Mouse (Mus musculus) gastrocnemius, postnatal 25 days (tissue): ENCODE results near the gene Slc16a11. TPM values are rescaled to one million over a fixed set of nuclear protein-coding genes. Genes with fewer than 3 reads are reported as not detected.

Experiments
- DNase-seq: peaks from one replicate; pipeline ENCODE4 v3.0.0; 2022
- total RNA-seq, 2 experiments: library from RNA; stranded (reverse); gene quantifications; 1 replicate in 1 of 2; 2 replicates in 1 of 2; pipeline ENCODE4 v1.2.3; 2021

Slc16a11 gene
- total RNA-seq, 2 experiments from 2014 or later = not detected

- no peak for DNase-seq
Observed at GRCm38 (mm10) chr11:70227126-70227525, 14.6 kb downstream of the Slc16a11 start.

GRCm38 (mm10) chr11:70227661-70228245 lies 15.2 kb downstream of the Slc16a11 start:
- DNase-seq = no peak

GRCm38 (mm10) chr11:70228828-70229227 lies 16.3 kb downstream of the Slc16a11 start:
- DNase-seq = peak; percentile 78

- no peak for DNase-seq
Observed at GRCm38 (mm10) chr11:70229260-70230010, 16.9 kb downstream of the Slc16a11 start, which contains the start of gene Bcl6b. Gene Bcl6b, minus strand, starts transcription at chr11:70229798.

GRCm38 (mm10) chr11:70230239-70230727 lies 17.7 kb downstream of the Slc16a11 start:
- DNase-seq = peak; percentile 78

GRCm38 (mm10) chr11:70232546-70232945 lies 20.0 kb downstream of the Slc16a11 start:
- DNase-seq = peak; percentile 67

- DNase-seq = no peak
Observed at GRCm38 (mm10) chr11:70233016-70233415, 20.5 kb downstream of the Slc16a11 start.

- peak; percentile 66 for DNase-seq
Observed at GRCm38 (mm10) chr11:70234037-70234436, 21.5 kb downstream of the Slc16a11 start.

GRCm38 (mm10) chr11:70234497-70234896 lies 21.9 kb downstream of the Slc16a11 start:
- no peak for DNase-seq

- no peak for DNase-seq
Observed at GRCm38 (mm10) chr11:70235254-70235900, 22.8 kb downstream of the Slc16a11 start.

GRCm38 (mm10) chr11:70236717-70237116 lies 24.2 kb downstream of the Slc16a11 start:
- DNase-seq = no peak

GRCm38 (mm10) chr11:70237457-70238167 lies 25.1 kb downstream of the Slc16a11 start, which contains the start of gene 0610010K14Rik:
Gene 0610010K14Rik, minus strand, starts transcription at chr11:70237914.
- DNase-seq = peak; percentile 98

GRCm38 (mm10) chr11:70238591-70239440 lies 26.3 kb downstream of the Slc16a11 start:
- DNase-seq = no peak

- peak; percentile 71 for DNase-seq
Observed at GRCm38 (mm10) chr11:70239541-70240279, 27.2 kb downstream of the Slc16a11 start, which contains the start of the genes Gm21988 and Rnasek. Gene Gm21988, minus strand, starts transcription at chr11:70239830. Gene Rnasek, minus strand, starts transcription at chr11:70239842.

- DNase-seq = no peak
Observed at GRCm38 (mm10) chr11:70242591-70242990, 30.0 kb downstream of the Slc16a11 start.

GRCm38 (mm10) chr11:70247136-70247845 lies 34.7 kb downstream of the Slc16a11 start:
- no peak for DNase-seq

- no peak for DNase-seq
Observed at GRCm38 (mm10) chr11:70250150-70250549, 37.6 kb downstream of the Slc16a11 start.

- DNase-seq = no peak
Observed at GRCm38 (mm10) chr11:70251853-70252252, 39.3 kb downstream of the Slc16a11 start.

GRCm38 (mm10) chr11:70254337-70254736 lies 41.8 kb downstream of the Slc16a11 start:
- no peak for DNase-seq
